Mouse (Mus musculus) adrenal gland, postnatal 36 days (tissue): ENCODE measurements around the gene Rab7b. TPM values are rescaled to one million over a fixed set of nuclear protein-coding genes. Genes with fewer than 3 reads are reported as not detected.

ENCODE experiments used
- DNase-seq, 2 experiments: peaks; one replicate each; pipeline ENCODE4 v3.0.0; 2021; ENCODE audit warnings: mixed read lengths in 1 of 2
- total RNA-seq, 2 experiments: library from RNA; stranded (reverse); gene quantifications; 2 replicates each; pipeline ENCODE4 v1.2.3; 2021

The Rab7b gene
- total RNA-seq, 2 experiments from 2014 or later = 3.3 to 5.8 TPM

- DNase-seq = no peak
These were observed 6.8 kb downstream of the Rab7b start for GRCm38 (mm10) chr1:131695308-131695707.

- no peak for DNase-seq
These were observed 7.8 kb downstream of the Rab7b start for GRCm38 (mm10) chr1:131696325-131696724.

- no peak for DNase-seq
These were observed 10.3 kb downstream of the Rab7b start for GRCm38 (mm10) chr1:131698770-131699169.

GRCm38 (mm10) chr1:131699642-131700041 is 11.1 kb downstream of the Rab7b start:
- DNase-seq = no peak

GRCm38 (mm10) chr1:131700447-131700846 is 12.0 kb downstream of the Rab7b start:
- no peak for DNase-seq

GRCm38 (mm10) chr1:131701391-131701790 is 12.9 kb downstream of the Rab7b start:
- DNase-seq = no peak

- DNase-seq = peak in 1 of 2 experiments; percentile 17
These were observed 13.7 kb downstream of the Rab7b start for GRCm38 (mm10) chr1:131702094-131702766.

GRCm38 (mm10) chr1:131703482-131703881 is 15.0 kb downstream of the Rab7b start:
- DNase-seq = no peak

- peak; percentile 78 to 86 for DNase-seq
These were observed 19.8 kb downstream of the Rab7b start for GRCm38 (mm10) chr1:131708338-131708737.

GRCm38 (mm10) chr1:131711518-131711917 is 23.0 kb downstream of the Rab7b start:
- no peak for DNase-seq

GRCm38 (mm10) chr1:131712386-131712785 is 23.9 kb downstream of the Rab7b start:
- DNase-seq = peak; percentile 86 to 91

- DNase-seq = peak; percentile 51
These were observed 26.2 kb downstream of the Rab7b start for GRCm38 (mm10) chr1:131714388-131715337.

- DNase-seq = no peak
These were observed 30.6 kb downstream of the Rab7b start for GRCm38 (mm10) chr1:131718952-131719694.

- no peak for DNase-seq
These were observed 33.5 kb downstream of the Rab7b start for GRCm38 (mm10) chr1:131721989-131722388.

GRCm38 (mm10) chr1:131723549-131723948 is 35.1 kb downstream of the Rab7b start:
- DNase-seq = no peak

GRCm38 (mm10) chr1:131726586-131726985 is 38.1 kb downstream of the Rab7b start:
- peak; percentile 46 to 60 for DNase-seq

- no peak for DNase-seq
These were observed 42.3 kb downstream of the Rab7b start for GRCm38 (mm10) chr1:131730639-131731437.

GRCm38 (mm10) chr1:131733474-131734180 is 45.1 kb downstream of the Rab7b start:
- no peak for DNase-seq

- peak in 1 of 2 experiments; percentile 25 for DNase-seq
These were observed 46.3 kb downstream of the Rab7b start for GRCm38 (mm10) chr1:131734657-131735273.

- peak in 1 of 2 experiments; percentile 21 for DNase-seq
These were observed 48.0 kb downstream of the Rab7b start for GRCm38 (mm10) chr1:131736494-131736893.
